Mouse (Mus musculus) heart, postnatal 25 days (tissue): ENCODE measurements around the gene Necab2. TPM values are rescaled to one million over a fixed set of nuclear protein-coding genes. Genes with fewer than 3 reads are reported as not detected.

Source experiments
- DNase-seq: peaks from one replicate; pipeline ENCODE4 v3.0.0; 2022; ENCODE audit warnings: low spot score
- intact Hi-C: fragments of 180-260 bp; cut with DNase I; formaldehyde crosslinking; loops from one replicate; pipeline ENCODE4 v1.15.1; 2025
- total RNA-seq, 2 experiments: library from RNA; stranded (reverse); gene quantifications; 2 replicates each; pipeline ENCODE4 v1.2.3; 2021

The Necab2 gene
- total RNA-seq, 2 experiments from 2014 or later = not detected

DNA sequence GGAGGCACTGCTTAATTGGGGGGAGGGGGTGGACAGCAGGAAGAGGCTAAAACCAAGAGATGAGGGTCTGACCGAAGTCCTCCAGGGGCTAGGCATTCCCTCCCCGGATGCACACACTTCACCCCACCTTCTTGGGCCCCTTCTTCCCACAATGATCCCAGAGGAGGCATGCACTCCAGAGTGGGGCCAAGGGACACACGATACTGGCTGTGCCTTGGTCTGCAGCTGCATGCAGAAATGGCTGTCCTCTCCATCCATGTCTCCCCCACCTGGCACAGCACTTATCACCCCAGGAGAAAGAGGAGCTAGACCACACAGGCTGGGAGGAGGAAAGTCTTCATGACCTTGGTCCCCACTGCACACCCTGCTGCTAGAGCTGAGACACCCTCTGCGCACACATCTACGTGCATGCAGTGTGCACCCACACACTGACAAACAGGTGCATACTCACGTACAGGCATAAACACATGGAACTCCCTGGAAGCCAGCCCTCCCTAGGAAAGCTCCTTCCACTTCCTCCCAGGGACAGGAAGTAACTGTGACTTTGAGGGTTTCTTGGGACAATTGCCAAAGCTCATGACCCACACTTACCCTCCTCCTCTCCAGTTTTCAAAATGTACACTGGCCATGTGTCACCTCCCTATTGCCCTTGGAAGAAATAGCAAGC is 20.3 kb upstream of the Necab2 start:
- no peak for DNase-seq
- intact Hi-C loops = no loop called here

DNA sequence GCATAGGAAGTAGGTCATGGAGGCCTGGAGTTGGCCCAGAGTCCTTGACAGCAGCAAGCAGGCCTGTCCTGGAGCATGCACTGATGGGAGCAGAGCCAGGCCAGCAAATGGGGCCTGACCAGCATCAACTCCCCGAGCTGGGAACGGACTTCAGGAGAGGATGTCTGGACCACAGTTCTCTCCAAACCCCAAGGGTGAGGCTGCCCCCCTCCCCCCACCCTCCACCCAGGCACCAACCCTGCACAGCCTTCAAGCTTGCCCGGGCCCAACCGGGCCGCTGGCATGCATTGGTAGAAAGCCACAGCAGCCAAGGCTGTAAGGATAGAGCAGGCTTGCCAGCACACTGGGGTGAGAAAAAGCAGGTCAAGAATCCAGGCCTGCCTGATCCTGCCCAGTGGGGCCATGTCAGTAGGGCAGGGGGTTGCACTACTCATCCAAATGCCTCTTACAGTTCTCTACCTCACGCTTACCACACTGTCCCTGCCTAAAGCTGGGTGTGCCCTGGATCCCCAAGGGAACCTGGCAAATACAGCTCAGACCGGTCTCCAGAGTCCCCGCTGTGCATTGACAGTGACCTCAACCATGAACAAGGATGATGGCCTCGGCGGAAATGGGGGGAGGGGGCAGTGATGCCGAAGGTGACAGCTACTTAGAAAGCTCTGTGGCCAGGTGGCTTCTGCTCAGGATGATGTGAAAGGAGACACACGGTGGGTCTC is 18.7 kb upstream of the Necab2 start:
- no peak for DNase-seq

DNA sequence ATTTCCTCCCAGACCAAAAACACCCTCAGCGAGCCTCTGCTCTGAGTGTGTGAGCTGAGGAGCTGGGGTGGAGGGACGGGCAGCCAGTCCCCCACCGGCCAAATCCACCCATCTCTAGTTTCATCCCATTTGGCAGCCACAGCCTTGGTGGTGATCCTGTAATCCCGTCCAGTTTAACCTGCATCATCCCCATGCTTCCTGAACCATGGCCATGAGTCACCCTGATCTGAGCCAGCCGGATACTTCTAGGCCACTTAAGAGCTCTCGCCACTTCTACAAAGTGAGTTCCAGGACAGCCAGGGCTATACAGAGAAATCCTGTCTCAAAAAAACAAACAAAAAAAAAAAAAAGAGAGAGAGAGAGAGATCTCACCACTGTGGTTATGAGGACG is 18.2 kb upstream of the Necab2 start:
- intact Hi-C loops = no loop called here
- no peak for DNase-seq

More for the DNA sequence above, 18.7 kb upstream of the Necab2 start:
- intact Hi-C loops = no loop called here

DNA sequence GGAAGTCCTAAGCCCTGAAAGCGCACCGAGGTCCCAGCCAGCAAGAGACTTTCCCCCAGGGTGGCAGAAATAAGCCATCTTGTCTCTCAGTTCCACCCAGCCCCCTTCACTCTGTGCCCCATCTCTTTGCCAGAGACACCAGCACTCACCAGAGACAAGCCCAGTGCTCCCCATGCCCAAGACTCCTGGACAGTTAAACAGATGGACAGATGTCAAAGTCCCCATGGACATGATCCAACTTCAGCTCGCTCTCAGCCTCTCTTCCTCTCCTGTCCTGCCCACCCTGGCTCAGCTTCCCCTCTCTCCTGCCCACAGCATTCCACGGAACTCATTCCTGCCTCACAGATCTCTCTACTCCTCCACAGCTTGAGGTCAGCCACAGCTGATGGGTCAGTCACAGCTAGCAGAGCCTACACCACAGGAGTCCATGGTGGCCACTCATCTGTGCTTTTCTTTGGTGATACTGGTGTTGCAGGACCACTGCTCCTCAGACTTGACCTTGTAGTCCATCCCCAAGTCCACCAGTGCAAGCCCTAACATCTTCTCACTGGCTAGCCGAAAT is 17.7 kb upstream of the Necab2 start:
- DNase-seq = no peak
- intact Hi-C loops = no loop called here

DNA sequence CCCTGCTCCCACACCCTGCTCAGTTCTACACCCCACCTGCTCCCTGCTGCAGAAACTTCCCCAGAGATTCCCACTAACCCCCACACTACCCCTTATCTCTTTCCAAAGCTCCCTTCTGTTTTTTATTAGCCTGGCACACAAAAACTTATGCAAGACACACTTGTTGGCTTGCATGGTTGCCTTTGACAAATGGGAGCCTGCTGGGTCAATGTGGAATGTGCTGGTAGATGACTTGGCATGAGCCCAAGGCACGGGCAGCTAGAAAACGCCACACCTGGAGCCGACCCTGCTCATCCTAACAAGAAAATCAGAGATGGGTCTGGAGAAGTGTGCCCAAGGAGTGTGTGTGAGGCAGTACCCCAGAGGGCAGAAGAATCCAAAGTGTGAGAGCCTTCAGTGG is 17.0 kb upstream of the Necab2 start:
- DNase-seq = no peak
- intact Hi-C loops = no loop called here

DNA sequence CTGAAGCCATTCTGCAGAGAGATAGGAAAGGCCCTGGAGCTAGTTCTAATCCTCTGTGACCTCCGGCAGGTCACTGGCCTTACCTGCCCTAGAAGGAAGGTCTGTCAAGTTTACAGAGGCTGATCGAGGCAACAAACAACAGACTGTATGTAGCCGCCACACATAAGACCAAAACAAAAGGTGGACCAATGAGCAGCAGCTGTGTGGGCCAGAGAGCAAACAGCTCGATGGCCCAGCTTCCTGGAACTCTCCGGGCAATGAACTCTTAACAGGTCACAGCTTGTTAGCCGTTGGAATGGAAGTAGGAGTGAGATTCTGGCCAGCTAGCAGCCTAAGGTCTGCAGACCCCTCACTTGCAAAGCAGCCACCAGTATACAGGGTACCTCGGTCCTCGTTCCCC is 16.3 kb upstream of the Necab2 start:
- no peak for DNase-seq
- intact Hi-C loops = no loop called here

DNA sequence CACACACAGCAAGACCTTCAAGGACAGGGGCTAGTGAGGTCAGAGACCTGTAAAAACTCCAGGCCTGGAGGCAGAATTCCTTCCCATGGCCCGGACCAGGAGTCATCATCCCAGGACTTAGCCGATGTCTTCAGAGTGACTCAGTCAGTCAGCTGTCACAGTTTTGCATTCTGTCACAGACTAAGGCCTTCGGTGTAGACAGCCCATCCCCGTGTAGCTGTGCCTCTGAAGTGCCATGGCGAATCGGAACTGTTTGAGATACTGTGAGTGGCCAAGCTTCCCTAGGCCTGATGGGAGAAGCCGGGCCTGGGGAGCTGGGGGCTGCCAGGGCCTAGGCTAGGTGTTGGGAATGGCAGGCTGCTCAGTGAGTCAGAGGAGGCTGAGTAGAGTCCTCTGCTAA is 15.8 kb upstream of the Necab2 start:
- intact Hi-C loops = no loop called here
- DNase-seq = no peak

DNA sequence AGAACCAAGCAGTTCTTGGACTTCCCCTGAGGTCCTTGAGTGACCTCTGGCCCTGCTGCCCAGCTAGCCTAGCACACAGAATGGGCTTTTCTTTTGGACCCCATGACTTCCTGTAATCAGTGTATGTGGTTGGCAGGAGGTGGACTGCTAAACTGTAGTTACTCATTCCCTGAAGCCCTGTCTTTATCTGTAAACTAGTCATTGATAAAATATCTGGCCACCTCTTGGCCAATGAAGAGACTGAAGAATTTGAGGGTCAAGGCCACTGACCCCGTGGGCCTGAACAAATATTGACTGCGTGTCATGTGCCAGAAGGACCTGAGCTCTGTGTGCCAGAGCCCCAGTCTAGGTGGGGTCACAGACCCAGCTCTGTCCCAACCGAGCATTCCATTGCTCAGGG is 14.1 kb upstream of the Necab2 start:
- intact Hi-C loops = no loop called here
- no peak for DNase-seq

DNA sequence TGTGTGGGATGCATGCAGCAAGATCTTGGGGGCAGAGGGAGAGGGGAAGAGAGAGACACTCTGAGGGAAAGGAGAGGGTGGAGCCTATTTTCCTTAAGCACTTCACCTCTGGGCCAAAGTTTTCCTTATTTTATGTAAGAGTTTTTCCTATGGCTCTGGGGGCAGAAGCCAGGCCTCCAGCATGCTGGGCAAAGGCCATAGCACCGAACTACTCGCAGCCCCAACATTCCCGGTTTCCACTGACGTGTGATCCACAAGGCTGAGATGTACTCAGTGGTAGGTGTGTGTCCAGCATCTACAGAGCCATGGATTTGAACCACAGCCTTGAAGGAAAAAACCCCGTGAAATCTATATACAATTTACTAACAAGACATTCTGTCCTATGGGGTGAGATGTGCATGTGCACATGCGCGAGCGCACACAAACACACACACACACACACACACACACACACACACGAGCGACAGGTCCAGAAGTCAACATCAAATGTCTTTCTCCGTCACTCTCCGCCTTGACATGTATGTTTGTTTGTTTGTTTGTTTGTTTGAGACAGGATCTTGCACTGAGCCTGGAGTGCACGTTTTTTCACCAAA is 12.8 kb upstream of the Necab2 start, which contains the start of gene Osgin1:
Gene Osgin1 (plus strand): TSS at position 543 of the 593 bp plus-strand sequence.
- DNase-seq = no peak
- intact Hi-C loops = no loop called here

DNA sequence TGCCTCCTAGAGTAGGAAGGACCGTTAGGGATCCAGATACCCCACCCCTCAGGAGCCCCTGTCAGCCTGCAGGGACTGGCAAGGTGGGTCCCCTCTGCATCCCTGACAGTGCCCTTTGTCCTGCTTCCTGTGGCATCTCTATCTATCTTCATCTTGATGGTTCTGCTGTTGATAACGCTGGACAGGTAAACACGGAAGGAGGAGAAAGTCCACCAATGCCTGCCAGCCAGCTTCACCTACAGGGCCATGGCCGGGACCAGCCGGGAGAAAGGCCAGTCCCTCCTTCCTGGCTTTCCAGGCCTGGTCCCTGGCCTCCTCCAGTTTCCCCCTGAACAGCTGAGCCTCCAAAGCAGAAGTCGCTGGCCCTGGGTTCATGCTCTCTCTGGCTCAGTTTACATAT is 11.9 kb upstream of the Necab2 start:
- no peak for DNase-seq
- intact Hi-C loops = no loop called here

DNA sequence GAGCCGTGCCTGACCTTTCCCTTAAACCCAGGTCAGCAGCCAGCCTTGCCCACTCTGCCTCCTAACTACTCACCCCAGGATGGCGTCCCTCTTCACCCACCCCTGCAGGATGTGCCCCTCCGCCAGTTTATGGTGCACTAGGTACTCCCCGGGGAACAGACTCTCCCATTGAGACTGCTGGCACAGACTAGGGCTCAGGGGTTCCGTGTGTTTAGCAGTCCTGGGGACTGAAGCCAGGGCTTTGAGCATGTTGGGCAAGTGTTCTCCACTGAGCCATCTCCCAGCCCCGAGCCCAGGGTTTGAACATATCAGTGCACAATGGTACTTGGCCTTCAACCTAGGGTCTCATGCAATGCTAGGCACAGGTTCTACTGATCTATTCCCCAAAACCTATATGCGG is 11.0 kb upstream of the Necab2 start:
- intact Hi-C loops = no loop called here

DNA sequence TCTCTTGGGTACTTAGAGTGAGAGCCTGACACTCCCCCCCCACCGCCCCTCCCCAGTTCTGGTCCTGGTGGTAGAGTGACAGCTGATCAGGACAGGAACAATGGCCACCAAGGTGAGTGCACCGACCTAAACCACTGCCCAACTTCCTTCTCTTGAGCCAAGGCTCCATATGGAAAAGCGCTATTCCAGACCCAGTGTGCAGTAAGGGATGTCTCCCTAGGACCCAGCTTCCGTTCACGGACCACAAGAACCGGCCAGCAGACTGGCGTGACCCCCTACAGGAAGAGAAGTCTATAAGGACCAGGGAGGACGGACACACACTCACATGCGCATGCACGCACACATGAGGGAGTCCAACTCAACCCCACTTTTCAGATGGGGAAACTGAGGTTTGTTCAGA is 10.2 kb upstream of the Necab2 start:
- DNase-seq = no peak
- intact Hi-C loops = no loop called here

More for the DNA sequence above, 11.0 kb upstream of the Necab2 start:
- DNase-seq = no peak

DNA sequence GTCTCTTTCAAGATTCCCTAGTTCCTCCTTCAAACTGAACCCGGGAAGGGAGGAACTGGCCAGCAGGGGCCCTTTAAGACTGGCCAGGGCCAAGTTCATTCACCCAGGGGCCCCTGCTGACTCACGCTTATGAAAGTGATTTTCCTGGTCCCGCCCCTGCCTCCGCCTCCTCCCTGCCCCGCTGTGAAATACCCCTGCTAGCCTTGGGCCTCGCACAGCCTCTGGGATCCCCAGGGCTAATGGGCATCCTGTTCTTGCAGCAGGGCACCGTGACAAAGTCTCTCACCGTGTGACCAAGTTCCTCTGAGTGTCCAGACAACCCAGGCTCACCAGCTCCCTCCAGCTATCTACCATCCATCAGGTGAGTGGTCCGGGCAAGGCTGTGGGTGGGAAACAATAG is 9.6 kb upstream of the Necab2 start:
- intact Hi-C loops = no loop called here
- DNase-seq = peak; percentile 84

DNA sequence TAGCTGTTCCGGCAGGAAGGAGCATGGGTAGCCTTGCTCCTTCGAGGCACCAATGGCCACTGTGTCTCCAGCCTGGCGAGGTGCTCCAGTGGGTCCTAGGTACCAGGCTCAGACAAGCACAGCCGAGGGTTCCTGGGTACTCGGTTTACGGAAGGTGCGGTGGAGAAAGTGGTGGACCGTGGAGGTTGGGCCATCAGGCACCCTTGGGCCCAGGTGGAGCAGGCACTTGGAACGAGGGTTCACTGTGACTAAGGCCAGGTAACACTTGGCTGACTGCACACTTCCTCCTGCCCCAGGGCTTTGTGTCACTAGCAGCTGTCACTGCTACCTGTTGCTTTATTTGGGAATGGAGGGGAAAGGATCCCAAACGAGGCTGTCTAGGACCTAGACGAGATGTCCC is 9.0 kb upstream of the Necab2 start:
- intact Hi-C loops = no loop called here
- DNase-seq = no peak

DNA sequence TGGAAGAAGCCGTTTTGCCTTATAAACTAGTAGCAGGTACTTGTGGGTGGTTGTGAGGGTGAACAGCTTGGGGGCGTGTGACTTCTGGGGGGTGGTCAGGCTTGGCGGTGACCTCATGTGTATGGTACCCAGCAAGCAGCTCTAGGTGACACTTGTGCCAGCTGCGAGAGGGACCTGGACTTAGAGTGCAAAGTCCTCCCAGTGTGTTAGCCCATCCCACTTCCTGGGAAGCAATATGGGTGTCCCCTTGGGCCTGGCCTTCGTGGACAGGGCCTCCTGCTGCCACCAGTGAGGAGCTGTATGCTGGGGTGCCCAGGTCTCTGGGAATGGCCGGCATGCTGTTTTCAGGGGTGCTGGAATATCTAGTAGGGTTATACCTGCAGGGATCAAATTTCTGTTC is 7.6 kb upstream of the Necab2 start:
- no peak for DNase-seq
- intact Hi-C loops = loop anchor here (1.0 kb wide), 1 partner anchor 27 kb away; no protein-coding TSS in a partner anchor

DNA sequence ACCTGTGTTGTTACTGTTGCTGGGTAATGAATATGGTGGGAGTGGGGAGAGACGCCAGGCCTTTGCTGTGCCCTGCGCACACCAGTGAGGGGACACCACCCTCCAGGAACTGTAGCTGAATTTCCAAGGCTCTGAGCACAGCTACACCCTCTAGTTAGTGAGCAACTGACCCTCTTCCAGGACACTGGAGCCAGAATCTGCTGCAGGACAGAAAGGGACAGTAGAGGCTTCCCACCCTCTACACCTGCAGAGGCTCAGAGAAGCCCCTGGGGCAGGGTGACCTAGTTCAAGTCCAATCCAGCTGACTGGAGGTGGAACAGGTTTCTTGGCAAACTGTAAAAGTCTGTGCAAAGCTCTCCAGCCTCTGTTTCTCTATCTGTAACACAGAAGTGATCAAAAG is 7.1 kb upstream of the Necab2 start:
- no peak for DNase-seq
- intact Hi-C loops = loop anchor here (1.0 kb wide), 1 partner anchor 27 kb away; no protein-coding TSS in a partner anchor

DNA sequence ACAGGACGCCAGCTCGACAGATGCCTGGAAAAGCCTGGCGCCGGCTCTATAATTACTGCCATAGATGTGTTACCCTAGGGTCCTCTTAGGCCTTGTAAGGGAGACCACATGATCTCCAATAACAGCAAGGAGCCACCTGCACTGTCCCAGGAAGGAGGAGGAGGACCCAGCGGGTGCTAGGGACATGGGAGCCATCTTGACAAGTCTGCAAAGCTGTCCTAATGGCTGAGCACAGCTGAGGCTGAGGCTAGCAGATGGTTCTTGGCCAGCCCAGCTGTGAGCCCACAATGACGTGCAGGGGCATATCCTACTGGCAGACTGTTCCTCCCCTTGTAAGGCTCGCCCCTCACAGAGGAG is 6.6 kb upstream of the Necab2 start:
- intact Hi-C loops = loop anchor here (1.0 to 2.0 kb wide), 3 partner anchors 28 to 165 kb away; partner anchors contain the start of gene Taf1c
- DNase-seq = no peak

DNA sequence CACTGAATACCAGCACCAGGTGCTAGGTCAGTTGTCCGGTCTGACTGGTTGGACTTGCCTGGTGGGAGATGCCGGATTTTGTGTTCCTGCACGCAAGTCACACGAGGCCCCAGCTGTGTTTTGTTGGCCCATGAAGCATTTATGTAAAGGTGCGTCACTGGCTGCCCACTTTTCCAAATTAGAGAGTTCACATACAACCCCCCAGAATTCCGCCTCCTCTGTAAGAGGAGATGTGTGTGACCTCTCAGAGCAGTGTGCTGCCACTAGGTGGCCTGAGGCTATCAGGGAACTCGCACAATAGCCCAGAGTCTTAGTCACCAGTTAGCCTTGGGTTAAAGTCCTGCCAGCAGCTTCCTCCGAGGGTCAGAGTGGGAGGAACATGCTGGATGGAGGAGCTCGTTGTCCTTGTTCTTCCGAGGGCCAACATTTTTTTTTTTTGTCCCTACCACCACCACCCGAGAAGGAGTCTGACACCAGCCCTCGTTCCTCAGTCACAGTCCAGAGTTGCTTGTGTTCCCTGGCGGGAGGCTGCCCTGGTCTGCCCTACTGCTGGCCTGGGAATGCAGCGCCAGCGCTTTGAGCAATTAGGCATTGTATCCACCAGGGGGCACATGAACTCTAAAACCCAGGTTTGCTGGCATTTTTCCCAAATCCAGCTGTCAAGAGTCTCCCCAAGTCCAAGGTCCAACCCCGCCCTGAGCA is 6.1 kb upstream of the Necab2 start:
- peak; percentile 70 for DNase-seq
- intact Hi-C loops = loop anchor here (2.0 kb wide), 2 partner anchors 56 to 164 kb away; partner anchors contain the start of gene Taf1c

DNA sequence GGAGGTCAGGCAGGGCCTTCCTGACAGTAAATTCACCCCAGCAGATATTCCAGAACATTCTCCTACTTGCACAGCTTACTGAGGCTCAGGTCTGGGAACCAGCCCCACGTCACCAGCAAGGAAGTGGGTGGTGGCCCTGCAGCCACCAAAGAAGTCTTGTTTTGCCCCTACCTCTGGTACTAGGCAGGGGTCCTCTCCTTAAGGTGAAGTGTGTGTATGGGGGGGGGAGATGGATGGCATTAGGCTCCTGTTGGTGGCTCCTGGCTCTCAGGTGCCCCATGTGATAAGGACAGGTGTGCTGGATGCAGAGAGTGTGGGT is 5.6 kb upstream of the Necab2 start:
- intact Hi-C loops = loop anchor here (2.0 kb wide), 2 partner anchors 56 to 164 kb away; partner anchors contain the start of gene Taf1c

DNA sequence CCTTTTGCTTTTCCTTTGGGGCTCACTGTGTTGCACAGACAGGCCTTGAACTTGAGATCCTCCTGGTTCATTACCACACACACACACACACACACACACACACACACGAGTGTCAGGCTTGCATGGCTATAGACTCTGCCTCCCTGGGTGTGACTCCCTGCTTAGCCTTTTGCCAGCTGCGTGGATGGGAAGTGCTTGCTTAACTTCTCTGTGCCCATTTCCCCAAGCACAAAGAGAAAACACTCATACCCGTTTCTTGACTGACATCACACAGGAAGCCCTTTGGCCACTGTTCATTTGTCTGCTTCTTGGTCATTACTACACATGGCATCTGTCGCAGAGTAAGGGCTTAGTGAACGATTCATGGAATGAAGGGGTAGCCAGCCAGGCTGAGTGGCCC is 4.5 kb upstream of the Necab2 start:
- intact Hi-C loops = no loop called here
- DNase-seq = no peak

More for the DNA sequence above, 5.6 kb upstream of the Necab2 start:
- no peak for DNase-seq
